Mouse (Mus musculus) ES-Bruce4 (cell line): Measurements from ENCODE around the gene Dhx9.

Experiments used
- CTCF ChIP-seq: IDR thresholded peaks from one replicate; pipeline ENCODE4 v1.8.1; 2011; ENCODE audit warnings: low read depth, low read length
- EP300 ChIP-seq: IDR thresholded peaks from 2 replicates; pipeline ENCODE4 v1.6.1; 2011; ENCODE audit warnings: low read depth, low read length; ENCODE audit not compliant: insufficient read depth
- POLR2A ChIP-seq: IDR thresholded peaks from one replicate; pipeline ENCODE4 v1.8.1; 2011; ENCODE audit warnings: low read length; ENCODE audit not compliant: insufficient read depth

DNA sequence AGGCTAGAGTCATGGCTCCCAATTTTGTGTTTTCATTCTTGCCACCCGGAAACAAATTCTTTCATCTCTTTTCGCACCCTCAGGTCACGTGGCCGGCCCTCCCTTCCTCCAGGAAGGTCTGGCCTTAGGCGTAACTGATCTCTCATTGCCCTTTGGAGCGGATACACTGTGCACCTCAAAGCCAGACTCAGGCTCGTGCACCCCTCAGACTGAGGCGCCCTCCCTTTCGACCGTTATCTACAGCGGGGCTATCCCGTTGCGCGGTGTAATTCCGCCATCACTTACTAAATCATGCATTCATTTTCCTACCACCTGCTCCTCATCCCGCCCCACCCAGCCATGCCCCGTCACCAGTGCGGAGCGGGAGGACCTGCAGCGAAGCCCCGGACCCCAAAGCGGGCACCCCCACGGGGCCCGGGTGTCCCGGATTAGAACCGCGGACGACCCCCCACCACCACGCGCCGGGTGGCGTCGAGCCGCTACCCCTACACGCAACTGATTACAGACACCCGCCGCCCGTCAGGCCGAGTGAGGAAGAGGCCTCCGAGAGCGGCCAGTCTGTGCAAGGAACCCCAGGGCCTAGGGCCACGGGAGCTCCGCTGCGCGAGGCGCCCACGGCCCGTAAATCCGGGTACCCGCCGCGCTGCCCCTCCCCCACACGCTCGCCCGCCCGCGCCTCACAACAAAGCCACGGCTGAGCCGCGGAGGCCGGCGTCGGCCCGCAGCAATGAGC is 527 bp downstream of the Dhx9 start:
- TF ChIP-seq CTCF = no peak
- no peak for TF ChIP-seq POLR2A
- TF ChIP-seq EP300 = no peak
